Mouse (Mus musculus) cerebellum, adult 2 months (tissue): ENCODE results near the gene BC052040. TPM values are rescaled to one million over a fixed set of nuclear protein-coding genes. Genes with fewer than 3 reads are reported as not detected.

Source experiments
- DNase-seq, 2 experiments: peaks; one replicate each; pipeline ENCODE4 v3.0.0; 2021
- H3K27ac ChIP-seq: fragments of 200-500 bp; 2 replicates; pipeline ENCODE4 v1.5.1; 2012; ENCODE audit warnings: low read length, control low read depth, inconsistent platforms; ENCODE audit not compliant: insufficient read depth
- H3K27me3 ChIP-seq: fragments of 200-500 bp; 2 replicates; pipeline ENCODE4 v1.6.1; 2012; ENCODE audit warnings: inconsistent platforms, mild to moderate bottlenecking, low read length, moderate library complexity; ENCODE audit not compliant: control insufficient read depth, insufficient read depth
- H3K4me1 ChIP-seq: fragments of 200-500 bp; 2 replicates; pipeline ENCODE4 v1.6.1; 2011; ENCODE audit warnings: low read length; ENCODE audit not compliant: control insufficient read depth, insufficient read depth
- H3K4me3 ChIP-seq: fragments of 200-500 bp; replicated peaks from 2 replicates; pipeline ENCODE3; 2011; ENCODE audit warnings: mild to moderate bottlenecking, low read depth, low read length, control low read depth; ENCODE audit not compliant: insufficient read depth
- CTCF ChIP-seq: fragments of 200-500 bp; IDR thresholded peaks from 2 replicates; pipeline ENCODE4 v1.5.1; 2011; ENCODE audit warnings: low read depth, mild to moderate bottlenecking, control low read depth, low read length, moderate library complexity, borderline replicate concordance; ENCODE audit not compliant: insufficient read depth
- POLR2A ChIP-seq: fragments of 200-500 bp; IDR thresholded peaks from 2 replicates; pipeline ENCODE4 v1.6.1; 2011; ENCODE audit warnings: low read length, control low read depth, borderline replicate concordance; ENCODE audit not compliant: insufficient read depth
- WGBS: fragments of 180-500 bp; shearing (Covaris S2); methylation state at CpG from one replicate; pipeline ENCODE4 v1.1.7; 2018; 5-methylcytosine and 5-hydroxymethylcytosine counted together
- polyA plus RNA-seq: library from polyadenylated mRNA; depleted of rRNA; stranded (reverse); fragments of >200 nt; gene quantifications from 2 replicates; pipeline ENCODE4 v1.2.3, GENCODE M21; 2012

BC052040 gene
- polyA plus RNA-seq, 1 experiment, result 7.4 TPM

GRCm38 (mm10) chr2:115734850-115735249 is 153.3 kb downstream of the BC052040 start:
- DNase-seq, result no peak
- WGBS, result 80% methylated on average over 6 of the region's 6 CpGs
- no peak for TF ChIP-seq POLR2A
- TF ChIP-seq CTCF, result no peak
- H3K27me3 ChIP-seq, result no peaks in the 10 kb centered on the region
- no peaks in the 10 kb centered on the region for H3K4me1 ChIP-seq
- H3K4me3 ChIP-seq, result no peak overlapping the region
- H3K27ac ChIP-seq, result no peak overlapping the region

DNA sequence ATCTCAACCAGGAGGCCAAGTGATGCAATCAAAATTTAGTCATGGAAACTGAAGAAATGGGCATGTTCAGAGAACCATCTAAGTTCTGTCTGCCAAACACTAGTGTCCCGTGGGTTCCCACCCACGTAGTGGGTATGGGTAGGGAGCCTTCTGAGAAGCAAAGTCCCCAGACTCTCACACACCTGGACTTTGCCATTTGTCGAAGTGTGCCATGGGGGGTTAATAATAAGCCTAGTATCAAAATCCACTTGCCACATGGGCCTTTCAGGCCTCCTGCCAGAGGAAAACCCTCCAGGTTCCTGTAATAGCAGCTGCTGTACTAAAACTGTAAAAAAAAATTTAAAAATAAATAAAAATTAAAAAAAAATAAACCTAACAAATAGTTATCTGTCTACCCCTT is 154.9 kb downstream of the BC052040 start:
- Histone ChIP-seq H3K27ac (no peak overlapping the region), H3K27me3 (no peaks in the 10 kb centered on the region), H3K4me3 (no peak overlapping the region), H3K4me1 (no peaks in the 10 kb centered on the region)
- no peak for DNase-seq
- 67% methylated on average over 3 of the region's 3 CpGs for WGBS
- TF ChIP-seq POLR2A (no peak), CTCF (no peak)

DNA sequence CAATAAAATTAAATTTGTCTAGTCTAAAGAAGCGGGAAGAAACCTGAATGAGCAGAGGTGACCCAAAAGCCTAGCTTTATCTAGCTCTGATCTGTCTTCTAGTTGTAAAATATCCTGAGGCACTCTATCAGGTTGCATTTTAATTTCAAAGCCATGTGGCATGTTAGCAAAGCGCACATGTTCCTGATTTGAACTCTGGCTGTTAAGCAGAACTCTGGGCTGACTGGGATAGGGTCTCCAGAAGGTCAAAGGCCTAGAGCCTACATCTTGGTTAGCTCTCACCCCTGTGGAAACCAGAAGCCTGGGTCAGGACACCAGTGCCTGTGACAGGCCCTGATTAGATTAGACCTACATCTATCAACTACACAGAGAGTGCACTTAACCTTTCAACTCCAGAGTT is 156.4 kb downstream of the BC052040 start:
- no peak for DNase-seq
- H3K27ac ChIP-seq, result no peak overlapping the region
- no peak for TF ChIP-seq POLR2A
- TF ChIP-seq CTCF, result no peak
- H3K27me3 ChIP-seq, result no peaks in the 10 kb centered on the region
- 94% methylated on average over 2 of the region's 2 CpGs for WGBS
- no peak overlapping the region for H3K4me3 ChIP-seq
- H3K4me1 ChIP-seq, result no peaks in the 10 kb centered on the region

GRCm38 (mm10) chr2:115742061-115742460 is 160.5 kb downstream of the BC052040 start:
- no peak overlapping the region for H3K27ac ChIP-seq
- TF ChIP-seq POLR2A (no peak), CTCF (no peak)
- H3K4me1 ChIP-seq, result no peaks in the 10 kb centered on the region
- no peak overlapping the region for H3K4me3 ChIP-seq
- H3K27me3 ChIP-seq, result no peaks in the 10 kb centered on the region
- WGBS, result 25% methylated on average over 7 of the region's 7 CpGs
- DNase-seq, result peak in 1 of 2 experiments; percentile 6

DNA sequence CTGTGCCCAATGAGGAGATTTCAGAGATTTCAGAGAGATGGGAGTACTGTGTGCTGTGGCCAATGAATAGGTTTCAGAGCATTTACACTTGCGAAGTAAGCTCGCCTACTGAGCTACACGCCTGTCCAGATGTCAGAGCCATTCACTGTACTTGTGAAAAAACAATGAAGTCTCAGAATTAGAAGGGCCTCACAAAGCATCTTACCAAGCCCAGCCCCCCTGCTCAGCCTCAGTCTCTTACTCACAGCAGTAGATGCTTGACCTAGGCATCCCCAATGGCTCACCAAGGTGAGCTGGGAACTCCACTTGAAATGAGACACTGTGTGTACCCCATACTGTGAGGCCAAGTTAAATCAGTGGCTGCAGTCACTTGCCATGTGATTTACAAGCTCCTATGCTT is 166.1 kb downstream of the BC052040 start:
- 71% methylated on average over 3 of the region's 3 CpGs for WGBS
- DNase-seq, result no peak
- Histone ChIP-seq H3K4me3 (no peak overlapping the region), H3K27ac (no peak overlapping the region), H3K4me1 (no peaks in the 10 kb centered on the region), H3K27me3 (no peaks in the 10 kb centered on the region)
- TF ChIP-seq POLR2A (no peak), CTCF (no peak)

DNA sequence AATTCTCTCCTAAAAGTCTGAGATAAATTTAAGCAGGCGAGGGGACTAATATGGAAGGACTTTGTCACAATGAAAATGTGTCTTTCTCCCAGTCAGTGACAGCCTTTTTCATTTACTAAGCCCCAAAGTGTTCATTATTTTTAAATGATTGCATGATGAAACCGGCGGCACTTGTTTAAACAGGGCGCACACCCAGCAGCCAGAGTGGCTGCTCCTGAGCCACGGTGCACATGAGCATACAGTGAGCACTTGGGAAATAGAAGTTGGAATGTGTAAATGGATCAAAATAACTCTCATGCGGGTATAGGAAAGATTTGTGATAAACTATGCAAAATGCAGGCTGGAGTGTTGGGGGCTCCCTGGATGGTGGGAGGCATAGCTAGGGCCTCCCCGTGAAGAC is 169.7 kb downstream of the BC052040 start:
- H3K4me1 ChIP-seq, result no peaks in the 10 kb centered on the region
- WGBS, result 91% methylated on average over 7 of the region's 7 CpGs
- no peak for TF ChIP-seq CTCF
- TF ChIP-seq POLR2A, result no peak
- no peak overlapping the region for H3K27ac ChIP-seq
- DNase-seq, result no peak
- no peaks in the 10 kb centered on the region for H3K27me3 ChIP-seq
- no peak overlapping the region for H3K4me3 ChIP-seq

GRCm38 (mm10) chr2:115757685-115758084 is 176.2 kb downstream of the BC052040 start:
- Histone ChIP-seq H3K4me1 (no peaks in the 10 kb centered on the region), H3K27me3 (no peaks in the 10 kb centered on the region), H3K27ac (no peak overlapping the region), H3K4me3 (no peak overlapping the region)
- TF ChIP-seq POLR2A, result no peak
- no peak for TF ChIP-seq CTCF
- 51% methylated on average over 6 of the region's 6 CpGs for WGBS
- no peak for DNase-seq

GRCm38 (mm10) chr2:115758542-115758941 is 177.0 kb downstream of the BC052040 start:
- Histone ChIP-seq H3K27ac (no peak overlapping the region), H3K4me3 (no peak overlapping the region), H3K27me3 (no peaks in the 10 kb centered on the region), H3K4me1 (no peaks in the 10 kb centered on the region)
- 93% methylated on average over 6 of the region's 6 CpGs for WGBS
- DNase-seq, result no peak
- TF ChIP-seq CTCF, result no peak
- TF ChIP-seq POLR2A, result no peak

- WGBS, result 65% methylated on average over 8 of the region's 8 CpGs
- Histone ChIP-seq H3K27me3 (no peaks in the 10 kb centered on the region), H3K4me1 (no peaks in the 10 kb centered on the region), H3K27ac (no peak overlapping the region), H3K4me3 (no peak overlapping the region)
- no peak for TF ChIP-seq CTCF
- TF ChIP-seq POLR2A, result no peak
- DNase-seq, result no peak
Observed at GRCm38 (mm10) chr2:115764595-115765305, 183.2 kb downstream of the BC052040 start.
